Mouse (Mus musculus) natural killer cell, adult 2 months (primary cell): ENCODE results near the gene Cyren.
A peak's percentile ranks its signal among the peaks of the same experiment; 100 is the strongest.

Source experiments
- DNase-seq, 2 experiments: peaks; one replicate each; pipeline ENCODE4 v3.0.0; 2022; ENCODE audit warnings: low spot score in 2 of 2

The Cyren gene

GRCm38 (mm10) chr6:34867301-34867994 lies 10.4 kb downstream of the Cyren start:
- no peak for DNase-seq

GRCm38 (mm10) chr6:34866786-34867185 lies 11.1 kb downstream of the Cyren start:
- DNase-seq, result no peak

- DNase-seq, result no peak
Measured at GRCm38 (mm10) chr6:34865711-34866593, 11.9 kb downstream of the Cyren start.

GRCm38 (mm10) chr6:34865213-34865612 lies 12.6 kb downstream of the Cyren start:
- no peak for DNase-seq

GRCm38 (mm10) chr6:34863786-34864514 lies 13.9 kb downstream of the Cyren start:
- DNase-seq, result no peak

GRCm38 (mm10) chr6:34862791-34863403 lies 15.0 kb downstream of the Cyren start, which contains the start of gene Tmem140:
Gene Tmem140 (plus strand): TSS chr6:34863146.
- peak; percentile 65 to 68 for DNase-seq

GRCm38 (mm10) chr6:34862381-34862780 lies 15.5 kb downstream of the Cyren start:
- peak; percentile 42 to 51 for DNase-seq

GRCm38 (mm10) chr6:34861546-34862053 lies 16.3 kb downstream of the Cyren start:
- no peak for DNase-seq

GRCm38 (mm10) chr6:34832352-34832751 lies 45.5 kb downstream of the Cyren start:
- DNase-seq, result no peak

- no peak for DNase-seq
Measured at GRCm38 (mm10) chr6:34824406-34824805, 53.5 kb downstream of the Cyren start.
